Mouse (Mus musculus): ENCODE data around the gene Sspo.

DNA sequence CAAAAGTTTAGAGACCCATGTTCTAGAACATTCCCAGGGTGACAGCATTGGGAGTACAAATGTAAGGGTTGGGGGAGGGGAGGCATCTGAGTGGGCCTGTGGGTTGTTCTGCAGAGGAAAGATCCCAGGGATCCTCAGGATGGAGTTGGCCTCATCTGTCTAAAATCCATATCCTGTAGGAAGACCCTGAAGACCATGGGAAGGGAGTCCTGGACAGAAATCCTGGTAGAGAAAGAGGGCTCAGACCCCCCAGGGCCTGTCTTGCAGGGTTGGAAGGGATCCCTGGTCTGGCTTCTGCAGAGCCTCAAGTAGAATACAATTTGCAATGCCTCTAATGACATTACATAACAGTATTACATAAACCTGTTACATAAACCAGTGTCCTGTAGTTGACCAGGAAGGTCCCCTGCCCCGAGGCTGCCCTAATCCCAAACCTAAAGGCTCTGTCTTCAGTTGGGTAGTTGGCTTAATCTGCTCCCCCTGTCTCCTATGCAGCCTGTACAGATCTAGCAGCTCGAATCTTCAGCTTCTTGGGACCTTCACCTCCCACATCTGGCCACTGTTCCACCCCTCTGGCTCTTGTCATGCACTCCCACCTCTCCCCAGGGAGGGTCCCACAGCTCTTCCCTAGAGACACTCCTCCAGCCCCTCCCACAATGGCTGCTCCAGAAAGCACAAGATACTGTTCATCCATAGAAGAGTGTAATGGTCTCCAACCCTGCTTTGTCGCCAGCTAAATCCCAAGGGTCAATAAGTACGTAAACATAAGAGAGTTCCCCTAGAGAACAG is 19.1 kb upstream of the Sspo start:
- no peak for TF ChIP-seq CTCF (conservative IDR thresholded peaks at IDR 0.05; ENCODE audit: low read length)
- no peak for TF ChIP-seq POU5F1 (IDR thresholded peaks at IDR 0.05; ENCODE audit: borderline replicate concordance, low read length)

Data from E14TG2a.4 (cell line).